8 mouse cellular contexts compared by ENCODE assay signal in genomic region chr5:115430187-115430960, GRCm38 (mm10). TPM values are rescaled to one million over a fixed set of nuclear protein-coding genes. Genes with fewer than 3 reads are reported as not detected.
DNase-seq lines count a peak whose midpoint lies in the region; ATAC-seq and TF ChIP-seq lines count a peak whose summit lies in the region.

No protein-coding gene starts in this region.

- under 1% methylated on average over 61 of the region's 73 CpGs for WGBS in kidney, embryonic 15.5 days
- WGBS in embryonic facial prominence, embryonic 10.5 days = under 1% methylated on average over 70 of the region's 73 CpGs
- WGBS in intestine, embryonic 14.5 days = 1% methylated on average over 48 of the region's 73 CpGs
- WGBS in midbrain, postnatal 0 days = under 1% methylated on average over 47 of the region's 73 CpGs

- peaks cover 13% of the 10 kb centered on the region; the same call in 1 of the 2 replicates for H3K36me3 ChIP-seq in kidney, embryonic 15.5 days
- peaks cover 47% of the 10 kb centered on the region for H3K36me3 ChIP-seq in embryonic facial prominence, embryonic 10.5 days (replicated peaks)
- H3K36me3 ChIP-seq in intestine, embryonic 14.5 days (ENCODE audit: control insufficient read depth, insufficient read depth, low read length) = peaks cover 19% of the 10 kb centered on the region
- H3K36me3 ChIP-seq in midbrain, postnatal 0 days (ENCODE audit: insufficient read depth, low read length) = no peaks in the 10 kb centered on the region

- intact Hi-C loops in left cerebral cortex, postnatal 36 days (cut with DNase I) = no loop called here

- DNase-seq in kidney, adult 18-20 months = no peak
- peak; percentile 60 for DNase-seq in embryonic facial prominence, embryonic 10.5 days (ENCODE audit: low spot score)
- DNase-seq in intestine, embryonic 14.5 days (ENCODE audit: low spot score) = peak; percentile 71
- no peak for DNase-seq in midbrain, postnatal 0 days (ENCODE audit: low spot score)
- DNase-seq in ovary, adult 18-20 months (ENCODE audit: low spot score) = no peak
- no peak for DNase-seq in gastrocnemius, postnatal 4 days (ENCODE audit: low spot score in 2 of 2)
- no peak for DNase-seq in left cerebral cortex, postnatal 36 days (ENCODE audit: low spot score in 2 of 2)

- peak overlapping the region; percentile 97 for H3K9ac ChIP-seq in kidney, embryonic 15.5 days
- peak overlapping the region; percentile 92 for H3K9ac ChIP-seq in intestine, embryonic 14.5 days (ENCODE audit: low read length)
- H3K9ac ChIP-seq in midbrain, postnatal 0 days (replicated peaks; ENCODE audit: low read length, poor library complexity, severe bottlenecking) = peak overlapping the region; percentile 97

- no peaks in the 10 kb centered on the region for H3K9me3 ChIP-seq in kidney, embryonic 15.5 days (replicated peaks)
- H3K9me3 ChIP-seq in embryonic facial prominence, embryonic 10.5 days = no peaks in the 10 kb centered on the region
- H3K9me3 ChIP-seq in intestine, embryonic 14.5 days (ENCODE audit: control insufficient read depth, low read length) = no peaks in the 10 kb centered on the region
- no peaks in the 10 kb centered on the region for H3K9me3 ChIP-seq in midbrain, postnatal 0 days (ENCODE audit: low read length)

- H3K4me3 ChIP-seq in kidney, embryonic 15.5 days (replicated peaks) = peak overlapping the region; percentile 97
- peak overlapping the region; percentile 97 for H3K4me3 ChIP-seq in embryonic facial prominence, embryonic 10.5 days
- H3K4me3 ChIP-seq in intestine, embryonic 14.5 days (ENCODE audit: low read depth, low read length) = peak overlapping the region; percentile 83
- peak overlapping the region; percentile 95 for H3K4me3 ChIP-seq in midbrain, postnatal 0 days (ENCODE audit: low read depth, low read length)

- peaks cover 17% of the 10 kb centered on the region for H3K27me3 ChIP-seq in kidney, embryonic 15.5 days
- peaks cover 22% of the 10 kb centered on the region for H3K27me3 ChIP-seq in embryonic facial prominence, embryonic 10.5 days (replicated peaks; ENCODE audit: low read depth, poor library complexity, severe bottlenecking)
- H3K27me3 ChIP-seq in intestine, embryonic 14.5 days (replicated peaks; ENCODE audit: control insufficient read depth, insufficient read depth, low read length) = peaks cover 12% of the 10 kb centered on the region
- H3K27me3 ChIP-seq in midbrain, postnatal 0 days (ENCODE audit: insufficient read depth, low read length) = no peaks in the 10 kb centered on the region

- peak; percentile 38 for ATAC-seq in kidney, embryonic 15.5 days (replicated peaks; ENCODE audit: low FRiP score)
- 0 out of 2 replicates have a peak, but pooled peaks have one; percentile 32 for ATAC-seq in intestine, embryonic 14.5 days (replicated peaks; ENCODE audit: low FRiP score, low TSS enrichment, low read depth)
- ATAC-seq in midbrain, postnatal 0 days (ENCODE audit: low FRiP score) = 0 out of 2 replicates have a peak, but pooled peaks have one; percentile 31

- H3K4me1 ChIP-seq in kidney, embryonic 15.5 days = peaks cover 61% of the 10 kb centered on the region
- H3K4me1 ChIP-seq in embryonic facial prominence, embryonic 10.5 days = peaks cover 66% of the 10 kb centered on the region
- H3K4me1 ChIP-seq in intestine, embryonic 14.5 days (replicated peaks; ENCODE audit: control insufficient read depth, insufficient read depth, low read length) = peaks cover 32% of the 10 kb centered on the region
- peaks cover 35% of the 10 kb centered on the region for H3K4me1 ChIP-seq in midbrain, postnatal 0 days (ENCODE audit: insufficient read depth, low read length)

- peak overlapping the region; percentile 88 for H3K4me2 ChIP-seq in kidney, embryonic 15.5 days
- H3K4me2 ChIP-seq in intestine, embryonic 14.5 days (ENCODE audit: low read length) = peak overlapping the region; percentile 69
- H3K4me2 ChIP-seq in midbrain, postnatal 0 days (ENCODE audit: low read depth, low read length, poor library complexity, severe bottlenecking) = peak overlapping the region; percentile 98

- no peak for TF ChIP-seq CTCF in midbrain, postnatal 0 days (IDR thresholded peaks at IDR 0.05)

- peak overlapping the region; percentile 79 for H3K27ac ChIP-seq in kidney, embryonic 15.5 days
- peak overlapping the region; percentile 100 for H3K27ac ChIP-seq in embryonic facial prominence, embryonic 10.5 days (replicated peaks)
- H3K27ac ChIP-seq in intestine, embryonic 14.5 days (ENCODE audit: low read depth) = peak overlapping the region; percentile 73
- H3K27ac ChIP-seq in midbrain, postnatal 0 days (ENCODE audit: low read depth, low read length) = peak overlapping the region; percentile 86

RNA-seq across cellular contexts. Expression of gene Msi1, which starts 1.0 kb away (rescaled TPM):
- polyA plus RNA-seq in kidney, embryonic 15.5 days (2015; fragmentation: Nextera tagmentation; extraction: Ambion mirVana) = 21.1 and 22.0 TPM in 2 replicates
- polyA plus RNA-seq in embryonic facial prominence, embryonic 10.5 days (2016; fragmentation: Nextera tagmentation; extraction: Ambion mirVana) = 86.3 and 111 TPM in 2 replicates
- 16.0 and 16.5 TPM in 2 replicates for polyA plus RNA-seq in intestine, embryonic 14.5 days (2014; fragmentation: Nextera tagmentation; extraction: Ambion mirVana)
- 72.5 and 82.9 TPM in 2 replicates for total RNA-seq in midbrain, postnatal 0 days (2014; rRNA removed)
- 41.1 and 52.1 TPM in 2 replicates for polyA plus RNA-seq in midbrain, postnatal 0 days (2015; fragmentation: Nextera tagmentation; extraction: Ambion mirVana)
- total RNA-seq in gastrocnemius, postnatal 4 days (2021) = 1 to 10 TPM; 6.2 to 6.5 TPM
- total RNA-seq in left cerebral cortex, postnatal 36 days (2021) = 10 to 100 TPM; 46.9 to 51.3 TPM

RNA-seq across cellular contexts. Expression of gene Pla2g1b, which starts 35.7 kb away (rescaled TPM):
- 0.61 and 1.2 TPM in 2 replicates for polyA plus RNA-seq in kidney, embryonic 15.5 days (2015; fragmentation: Nextera tagmentation; extraction: Ambion mirVana)
- not detected in 2 replicates for polyA plus RNA-seq in embryonic facial prominence, embryonic 10.5 days (2016; fragmentation: Nextera tagmentation; extraction: Ambion mirVana)
- 5.0 and 6.3 TPM in 2 replicates for polyA plus RNA-seq in intestine, embryonic 14.5 days (2014; fragmentation: Nextera tagmentation; extraction: Ambion mirVana)
- total RNA-seq in midbrain, postnatal 0 days (2014; rRNA removed) = not detected in 2 replicates
- not detected in 2 replicates for polyA plus RNA-seq in midbrain, postnatal 0 days (2015; fragmentation: Nextera tagmentation; extraction: Ambion mirVana)
- not detected for total RNA-seq in gastrocnemius, postnatal 4 days (2021)
- not detected for total RNA-seq in left cerebral cortex, postnatal 36 days (2021)

RNA-seq across cellular contexts. Expression of gene Sirt4, which starts 54.2 kb away (rescaled TPM):
- polyA plus RNA-seq in kidney, embryonic 15.5 days (2015; fragmentation: Nextera tagmentation; extraction: Ambion mirVana) = 24.6 and 25.0 TPM in 2 replicates
- 14.5 and 16.0 TPM in 2 replicates for polyA plus RNA-seq in embryonic facial prominence, embryonic 10.5 days (2016; fragmentation: Nextera tagmentation; extraction: Ambion mirVana)
- polyA plus RNA-seq in intestine, embryonic 14.5 days (2014; fragmentation: Nextera tagmentation; extraction: Ambion mirVana) = 15.2 and 21.5 TPM in 2 replicates
- 19.5 and 25.6 TPM in 2 replicates for total RNA-seq in midbrain, postnatal 0 days (2014; rRNA removed)
- polyA plus RNA-seq in midbrain, postnatal 0 days (2015; fragmentation: Nextera tagmentation; extraction: Ambion mirVana) = 22.4 and 27.0 TPM in 2 replicates
- total RNA-seq in gastrocnemius, postnatal 4 days (2021) = 10 to 100 TPM; 13.4 to 16.8 TPM
- 10 to 100 TPM; 19.7 to 51.7 TPM for total RNA-seq in left cerebral cortex, postnatal 36 days (2021)

Comparison
In these comparisons a context has a peak if more than half of its experiments do, and no peak if none do; other contexts are left out.
1. DNase-seq: peak in embryonic facial prominence, embryonic 10.5 days (single experiment) and intestine, embryonic 14.5 days (single experiment); none in kidney, adult 18-20 months (single experiment), midbrain, postnatal 0 days (single experiment), ovary, adult 18-20 months (single experiment), gastrocnemius, postnatal 4 days (0 of 2) and left cerebral cortex, postnatal 36 days (0 of 2).
2. Peak in every context shown above with its lines, with median percentiles within 50 percentile points of each other: ATAC-seq, H3K27ac ChIP-seq, H3K4me2 ChIP-seq, H3K4me3 ChIP-seq and H3K9ac ChIP-seq.